Mouse (Mus musculus) kidney, adult 2 months (tissue): Measurements from ENCODE around the gene Slc48a1.

Source experiments
- CTCF ChIP-seq: fragments of 200-500 bp; conservative IDR thresholded peaks from 2 replicates; pipeline ENCODE4 v1.5.1; 2011; ENCODE audit warnings: low read depth, mild to moderate bottlenecking, control low read depth, low read length, moderate library complexity, mixed read lengths; ENCODE audit not compliant: insufficient read depth, insufficient read length
- POLR2A ChIP-seq: fragments of 200-500 bp; IDR thresholded peaks from one replicate; pipeline ENCODE4 v1.6.1; 2011; ENCODE audit warnings: low read depth, low read length, control low read depth

DNA sequence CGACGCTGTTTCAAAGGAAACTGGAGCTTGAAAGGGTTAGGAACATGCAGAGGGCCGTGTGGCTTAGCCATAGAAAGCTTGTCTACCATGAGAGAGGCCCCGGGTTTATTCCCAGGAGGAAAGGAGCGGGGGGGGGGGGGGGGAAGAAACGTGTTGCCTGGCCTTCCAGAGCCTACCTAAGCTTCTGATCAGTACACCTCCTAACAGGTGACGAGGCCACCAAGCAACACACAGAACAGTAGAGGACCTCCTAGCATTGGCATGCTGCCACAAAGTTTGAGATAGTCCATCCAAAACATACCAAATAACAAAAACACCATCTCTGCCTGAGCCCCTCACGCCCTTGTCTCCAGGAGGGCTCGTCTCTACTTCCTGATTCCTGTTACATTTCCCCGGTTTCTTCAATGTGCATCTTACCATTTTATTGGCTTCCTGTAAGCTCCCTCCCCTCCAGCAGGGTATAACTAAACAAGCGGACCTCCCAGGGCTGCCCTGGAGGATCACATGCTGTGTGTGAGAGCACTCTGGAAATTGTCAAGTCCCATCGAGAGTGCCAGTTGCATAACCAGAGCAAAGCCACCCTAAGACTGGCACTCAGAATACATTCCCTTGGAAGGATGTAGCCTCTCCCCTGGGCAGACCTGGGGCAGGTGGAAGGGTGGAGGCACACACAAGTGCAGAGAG lies 44.4 kb downstream of the Slc48a1 start:
- TF ChIP-seq POLR2A: no peak
- TF ChIP-seq CTCF: no peak
